Mouse (Mus musculus) hindbrain, postnatal 0 days (tissue): Measurements from ENCODE around the gene Golgb1. TPM values are rescaled to one million over a fixed set of nuclear protein-coding genes. Genes with fewer than 3 reads are reported as not detected.
A peak's percentile ranks its signal among the peaks of the same experiment; 100 is the strongest.

Experiments used
- ATAC-seq: fragments of 200-750 bp; cut with Nextera tagmentation; 2 replicates; pipeline ENCODE4 v1.8.0; 2017; ENCODE audit warnings: mild to moderate bottlenecking, moderate TSS enrichment, moderate library complexity
- DNase-seq: peaks from one replicate; pipeline ENCODE4 v3.0.0-alpha.2; 2015; ENCODE audit warnings: low spot score
- H3K27ac ChIP-seq: fragments of 300-500 bp; sonication (generic); 2 replicates; pipeline ENCODE4 v1.5.1; 2014; ENCODE audit warnings: mild to moderate bottlenecking
- H3K27me3 ChIP-seq: fragments of 300-500 bp; sonication (generic); 2 replicates; pipeline ENCODE4 v1.6.1; 2014; ENCODE audit warnings: low read length, mixed read lengths; ENCODE audit not compliant: insufficient read depth
- H3K36me3 ChIP-seq: fragments of 300-500 bp; sonication (generic); 2 replicates; pipeline ENCODE4 v1.6.1; 2014; ENCODE audit warnings: low read length, mixed read lengths; ENCODE audit not compliant: insufficient read depth
- H3K4me1 ChIP-seq: fragments of 300-500 bp; sonication (generic); 2 replicates; pipeline ENCODE4 v1.6.1; 2014; ENCODE audit warnings: antibody characterized with exemption, low read length, mixed read lengths; ENCODE audit not compliant: insufficient read depth
- H3K4me2 ChIP-seq: fragments of 300-500 bp; sonication (generic); 2 replicates; pipeline ENCODE4 v1.6.1; 2014; ENCODE audit warnings: low read depth, mild to moderate bottlenecking, low read length, moderate library complexity, mixed read lengths
- H3K4me3 ChIP-seq: fragments of 300-500 bp; sonication (generic); 2 replicates; pipeline ENCODE4 v1.5.1; 2014; ENCODE audit warnings: low read length
- H3K9ac ChIP-seq: fragments of 300-500 bp; sonication (generic); replicated peaks from 2 replicates; pipeline ENCODE4 v1.6.1; 2014; ENCODE audit warnings: mild to moderate bottlenecking, low read length, moderate library complexity, mixed read lengths
- H3K9me3 ChIP-seq: fragments of 300-500 bp; sonication (generic); 2 replicates; pipeline ENCODE4 v1.6.1; 2016; ENCODE audit warnings: low read length, mixed read lengths
- CTCF ChIP-seq: IDR thresholded peaks from 2 replicates; pipeline ENCODE4 v1.5.1; 2016; ENCODE audit warnings: antibody characterized with exemption, control low read depth, low read depth
- WGBS: fragments of 180-500 bp; shearing (Covaris S2); extraction: QIAGEN DNeasy Blood & Tissue Kit; methylation state at CpG from one replicate; pipeline ENCODE4 v1.1.7; 2014; 5-methylcytosine and 5-hydroxymethylcytosine counted together
- polyA plus RNA-seq: library from polyadenylated mRNA; unstranded; fragments of >200 nt; fragmentation: Nextera tagmentation; extraction: Ambion mirVana; gene quantifications from 2 replicates; pipeline ENCODE4 v1.2.1, GENCODE M21; 2015
- total RNA-seq: library from RNA; depleted of rRNA; stranded (reverse); fragments of >200 nt; gene quantifications from 2 replicates; pipeline ENCODE4 v1.2.3, GENCODE M21; 2014

Gene Golgb1
- total and polyA plus RNA-seq, 2 experiments from 2014 or later: 53.2 to 90.5 TPM

GRCm38 (mm10) chr16:36935814-36936213 lies 60.9 kb downstream of the Golgb1 start:
- Histone ChIP-seq H3K4me2 (no peak overlapping the region), H3K27me3 (no peaks in the 10 kb centered on the region), H3K36me3 (peaks cover 23% of the 10 kb centered on the region), H3K9ac (no peak overlapping the region), H3K27ac (no peak overlapping the region), H3K4me3 (no peak overlapping the region), H3K4me1 (no peaks in the 10 kb centered on the region), H3K9me3 (no peaks in the 10 kb centered on the region)
- no peak for TF ChIP-seq CTCF
- 91% methylated on average over 3 of the region's 3 CpGs for WGBS
- ATAC-seq: no peak
- no peak for DNase-seq

- no peak overlapping the region for H3K27ac ChIP-seq
- no peak overlapping the region for H3K9ac ChIP-seq
- no peaks in the 10 kb centered on the region for H3K36me3 ChIP-seq
- DNase-seq: no peak
- no peak for TF ChIP-seq CTCF
- ATAC-seq: no peak
- H3K9me3 ChIP-seq: no peaks in the 10 kb centered on the region
- 82% methylated on average over 6 of the region's 6 CpGs for WGBS
- no peak overlapping the region for H3K4me3 ChIP-seq
- no peaks in the 10 kb centered on the region for H3K4me1 ChIP-seq
- no peak overlapping the region for H3K4me2 ChIP-seq
- H3K27me3 ChIP-seq: no peaks in the 10 kb centered on the region
Observed at GRCm38 (mm10) chr16:36941137-36941727, 66.3 kb downstream of the Golgb1 start.

GRCm38 (mm10) chr16:36941895-36942294 lies 67.0 kb downstream of the Golgb1 start:
- Histone ChIP-seq H3K36me3 (no peaks in the 10 kb centered on the region), H3K9me3 (no peaks in the 10 kb centered on the region), H3K27ac (no peak overlapping the region), H3K4me2 (no peak overlapping the region), H3K9ac (no peak overlapping the region), H3K4me3 (no peak overlapping the region), H3K27me3 (no peaks in the 10 kb centered on the region), H3K4me1 (no peaks in the 10 kb centered on the region)
- WGBS: 54% methylated on average over 4 of the region's 4 CpGs
- ATAC-seq (no peak), DNase-seq (no peak)
- no peak for TF ChIP-seq CTCF

GRCm38 (mm10) chr16:36943591-36943990 lies 68.7 kb downstream of the Golgb1 start:
- no peaks in the 10 kb centered on the region for H3K27me3 ChIP-seq
- H3K27ac ChIP-seq: no peak overlapping the region
- WGBS: 91% methylated on average over 3 of the region's 3 CpGs
- DNase-seq (no peak), ATAC-seq (no peak)
- TF ChIP-seq CTCF: no peak
- H3K4me2 ChIP-seq: no peak overlapping the region
- H3K9ac ChIP-seq: no peak overlapping the region
- no peaks in the 10 kb centered on the region for H3K9me3 ChIP-seq
- no peaks in the 10 kb centered on the region for H3K4me1 ChIP-seq
- H3K36me3 ChIP-seq: no peaks in the 10 kb centered on the region
- no peak overlapping the region for H3K4me3 ChIP-seq

GRCm38 (mm10) chr16:36944895-36945424 lies 70.0 kb downstream of the Golgb1 start:
- Histone ChIP-seq H3K36me3 (no peaks in the 10 kb centered on the region), H3K27me3 (no peaks in the 10 kb centered on the region), H3K4me3 (no peak overlapping the region), H3K4me1 (no peaks in the 10 kb centered on the region), H3K4me2 (no peak overlapping the region), H3K27ac (no peak overlapping the region), H3K9ac (no peak overlapping the region), H3K9me3 (no peaks in the 10 kb centered on the region)
- peak; percentile 22; the same call in 1 of the 2 replicates for TF ChIP-seq CTCF
- peak; percentile 83 for ATAC-seq
- DNase-seq: peak; percentile 46
- 19% methylated on average over 12 of the region's 12 CpGs for WGBS

- no peak for TF ChIP-seq CTCF
- ATAC-seq (no peak), DNase-seq (no peak)
- Histone ChIP-seq H3K27me3 (no peaks in the 10 kb centered on the region), H3K4me3 (no peak overlapping the region), H3K9me3 (no peaks in the 10 kb centered on the region), H3K4me2 (no peak overlapping the region), H3K36me3 (no peaks in the 10 kb centered on the region), H3K27ac (no peak overlapping the region), H3K4me1 (no peaks in the 10 kb centered on the region), H3K9ac (no peak overlapping the region)
- 94% methylated on average over 8 of the region's 8 CpGs for WGBS
Observed at GRCm38 (mm10) chr16:36946459-36947159, 71.7 kb downstream of the Golgb1 start.
